Mouse (Mus musculus) erythroblast, embryonic 14.5 days (primary cell): ENCODE data around the gene Fgfr2. TPM values are rescaled to one million over a fixed set of nuclear protein-coding genes. Genes with fewer than 3 reads are reported as not detected.

Source experiments
- H3K27me3 ChIP-seq: 2 replicates; pipeline ENCODE4 v1.6.1; 2012; ENCODE audit warnings: inconsistent platforms; ENCODE audit not compliant: control insufficient read depth
- H3K36me3 ChIP-seq: 2 replicates; pipeline ENCODE4 v1.6.1; 2012; ENCODE audit warnings: mild to moderate bottlenecking, inconsistent platforms; ENCODE audit not compliant: control insufficient read depth
- H3K4me1 ChIP-seq: 2 replicates; pipeline ENCODE4 v1.6.1; 2012; ENCODE audit warnings: inconsistent platforms; ENCODE audit not compliant: control insufficient read depth
- H3K4me3 ChIP-seq: replicated peaks from 2 replicates; pipeline ENCODE3; 2012; ENCODE audit warnings: moderate library complexity, mild to moderate bottlenecking, inconsistent platforms
- H3K9me3 ChIP-seq: 2 replicates; pipeline ENCODE4 v1.6.1; 2012; ENCODE audit warnings: low read length, inconsistent platforms, mixed read lengths; ENCODE audit not compliant: control insufficient read depth
- GATA1 ChIP-seq: IDR thresholded peaks from 2 replicates; pipeline ENCODE4 v1.6.1; 2012; ENCODE audit warnings: low read length, inconsistent platforms, mixed read lengths
- TAL1 ChIP-seq: IDR thresholded peaks from 3 replicates; pipeline ENCODE4 v1.6.1; 2012; ENCODE audit warnings: low read length, inconsistent platforms, mixed read lengths
- polyA plus RNA-seq: library from polyadenylated mRNA; stranded (reverse); fragments of >175 nt; gene quantifications from 2 replicates; pipeline ENCODE4 v1.2.3, GENCODE M21; 2012

The Fgfr2 gene
- polyA plus RNA-seq, 1 experiment: not detected

DNA sequence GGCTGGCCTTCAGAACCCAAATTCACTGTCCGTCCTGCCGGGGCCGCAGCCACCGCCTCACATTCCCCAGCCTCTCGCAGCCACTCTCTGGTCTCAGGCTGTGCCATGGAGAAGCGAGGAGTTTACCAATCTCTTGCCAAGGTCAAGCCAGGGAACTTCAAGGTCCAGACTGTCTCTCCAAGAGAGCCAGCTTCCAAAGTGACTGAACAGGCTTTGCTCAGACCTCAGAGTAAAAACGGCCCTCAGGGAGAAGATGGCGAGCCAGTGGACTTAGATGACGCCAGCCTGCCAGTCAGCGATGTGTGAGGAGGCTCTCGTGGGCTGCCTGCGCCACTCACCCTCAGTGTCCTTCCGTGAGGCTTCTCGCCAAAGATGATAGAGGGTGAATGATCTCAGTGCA is 2212.3 kb downstream of the Fgfr2 start:
- H3K27me3 ChIP-seq: no peaks in the 10 kb centered on the region
- no peaks in the 10 kb centered on the region for H3K4me1 ChIP-seq
- no peak overlapping the region for H3K4me3 ChIP-seq
- TF ChIP-seq GATA1 (no peak), TAL1 (no peak)
- H3K9me3 ChIP-seq: no peaks in the 10 kb centered on the region
- H3K36me3 ChIP-seq: no peaks in the 10 kb centered on the region; the same call in 1 of the 2 replicates

DNA sequence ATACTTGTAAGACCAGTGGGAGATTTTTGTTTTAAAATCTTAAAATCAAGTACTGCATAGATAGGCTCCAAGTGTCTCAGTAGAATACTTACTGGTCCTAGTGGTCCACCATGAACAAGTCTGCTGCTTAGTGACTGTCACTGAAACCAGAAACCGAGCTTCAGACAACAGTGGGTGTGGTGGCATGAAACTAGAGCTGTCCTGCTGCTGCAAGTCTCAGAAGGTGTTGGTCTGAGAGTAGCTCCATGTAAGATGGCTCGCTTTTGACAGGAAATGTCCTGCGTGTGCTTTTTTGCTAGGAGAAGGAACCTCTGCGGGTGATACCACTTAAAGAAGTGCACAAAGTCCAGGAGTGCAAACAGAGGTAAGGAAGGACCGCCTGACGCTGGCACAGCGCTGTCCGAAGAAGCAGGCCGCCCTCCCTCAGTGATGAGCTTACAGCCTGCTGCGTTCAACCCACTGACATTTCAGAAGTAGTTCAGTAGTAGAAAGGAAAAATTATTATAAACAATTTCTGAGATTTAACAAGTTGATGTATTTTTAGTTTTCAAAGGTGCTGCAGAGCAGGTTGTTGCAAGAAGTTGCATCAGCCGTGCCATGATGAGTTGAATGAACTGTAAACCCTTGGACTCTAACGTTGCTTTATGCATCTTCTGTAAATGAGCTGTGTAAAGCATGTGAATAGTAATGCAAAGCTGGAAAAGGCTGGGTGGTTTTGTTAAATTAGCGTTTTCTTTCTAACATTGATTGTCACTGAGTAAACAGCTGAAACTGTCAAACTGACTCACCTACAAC is 2218.4 kb downstream of the Fgfr2 start:
- Histone ChIP-seq H3K4me1 (no peaks in the 10 kb centered on the region), H3K4me3 (no peak overlapping the region), H3K9me3 (no peaks in the 10 kb centered on the region), H3K36me3 (no peaks in the 10 kb centered on the region; the same call in 1 of the 2 replicates), H3K27me3 (no peaks in the 10 kb centered on the region)
- TF ChIP-seq TAL1: no peak
- TF ChIP-seq GATA1: no peak

DNA sequence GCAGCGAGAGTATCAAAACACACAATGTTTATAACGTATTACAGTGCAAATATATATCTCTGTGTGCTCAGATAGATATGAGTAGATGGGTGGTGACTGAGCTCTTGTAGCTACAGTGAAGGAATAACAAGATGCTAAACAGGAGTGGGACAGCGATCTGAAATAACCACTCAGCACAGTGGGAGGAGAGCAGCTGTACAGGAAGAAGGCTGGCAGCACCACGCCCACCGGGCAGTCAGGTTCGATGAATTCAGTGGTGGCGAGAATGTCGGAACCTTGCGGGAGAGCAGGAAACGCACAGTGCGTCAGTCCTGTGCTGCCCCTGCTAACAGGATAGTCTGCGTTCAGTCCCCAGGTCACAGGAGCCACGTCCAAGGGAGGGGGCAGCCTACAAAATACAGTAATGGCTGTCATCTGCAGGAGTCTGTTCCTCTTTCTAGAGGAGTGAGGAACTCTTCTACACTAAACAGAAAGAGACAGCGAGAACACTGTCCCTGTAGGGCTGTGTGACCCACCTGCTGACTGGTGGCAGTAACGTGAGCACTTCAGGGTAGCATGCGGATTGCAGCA is 2219.6 kb downstream of the Fgfr2 start:
- TF ChIP-seq TAL1: no peak
- no peak for TF ChIP-seq GATA1
- Histone ChIP-seq H3K9me3 (no peaks in the 10 kb centered on the region), H3K36me3 (no peaks in the 10 kb centered on the region; the same call in 1 of the 2 replicates), H3K4me1 (no peaks in the 10 kb centered on the region), H3K4me3 (no peak overlapping the region), H3K27me3 (no peaks in the 10 kb centered on the region)

DNA sequence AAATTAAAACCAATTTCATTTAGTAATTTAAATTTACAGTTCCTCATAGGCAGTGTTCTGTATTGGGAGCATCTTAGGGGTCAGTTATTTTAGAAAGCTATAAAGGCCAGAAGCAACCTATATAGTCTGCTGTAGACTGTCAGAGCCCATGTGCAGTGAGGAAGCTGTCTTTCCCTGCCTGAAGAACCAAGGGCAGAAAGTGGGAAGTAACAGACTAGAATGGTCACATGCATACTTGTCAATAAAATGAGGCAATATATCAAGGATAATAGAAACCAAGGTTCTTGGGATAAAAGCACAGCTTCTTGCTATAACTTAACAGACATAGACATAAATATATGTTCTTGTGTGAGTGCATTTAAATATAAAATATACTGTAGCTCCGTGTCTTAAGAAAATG is 2220.2 kb downstream of the Fgfr2 start:
- no peaks in the 10 kb centered on the region for H3K27me3 ChIP-seq
- no peak for TF ChIP-seq TAL1
- no peak for TF ChIP-seq GATA1
- H3K36me3 ChIP-seq: no peaks in the 10 kb centered on the region; the same call in 1 of the 2 replicates

DNA sequence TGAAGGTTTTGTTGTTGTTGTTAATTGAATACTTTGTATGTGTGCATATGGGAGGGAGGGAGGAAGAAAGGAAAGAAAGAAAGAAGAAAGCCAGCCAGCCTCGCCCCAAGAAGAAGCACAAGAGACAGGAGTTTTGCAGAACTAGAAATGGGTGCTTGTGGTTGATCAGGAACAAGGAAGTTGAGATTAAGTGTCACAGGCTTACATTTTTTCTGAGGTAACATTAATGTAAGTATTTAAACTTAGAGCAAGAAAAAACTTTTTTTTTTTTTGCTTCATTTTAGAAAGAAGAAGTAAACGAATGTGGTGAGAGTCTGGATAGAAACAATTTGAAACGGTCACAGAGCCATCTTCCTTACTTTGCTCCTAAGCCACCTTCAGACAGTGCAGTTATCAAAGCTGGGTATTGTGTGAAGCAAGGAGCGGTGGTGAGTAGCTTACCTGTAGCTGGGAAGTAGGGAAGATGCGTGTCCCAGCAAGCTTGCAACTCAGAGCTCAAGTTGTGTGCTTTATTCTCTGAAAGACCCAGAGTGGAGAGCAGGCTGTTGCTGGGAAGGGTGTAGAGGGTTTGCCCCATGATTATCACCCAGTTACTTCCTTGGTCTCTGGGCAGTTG is 2222.8 kb downstream of the Fgfr2 start:
- Histone ChIP-seq H3K36me3 (no peaks in the 10 kb centered on the region; the same call in 1 of the 2 replicates), H3K4me1 (no peaks in the 10 kb centered on the region), H3K9me3 (no peaks in the 10 kb centered on the region), H3K27me3 (no peaks in the 10 kb centered on the region), H3K4me3 (no peak overlapping the region)
- TF ChIP-seq GATA1 (no peak), TAL1 (no peak)

More for the DNA sequence above, 2220.2 kb downstream of the Fgfr2 start:
- H3K4me1 ChIP-seq: no peaks in the 10 kb centered on the region
- no peaks in the 10 kb centered on the region for H3K9me3 ChIP-seq
- no peak overlapping the region for H3K4me3 ChIP-seq

- Histone ChIP-seq H3K4me3 (no peak overlapping the region), H3K27me3 (no peaks in the 10 kb centered on the region), H3K9me3 (no peaks in the 10 kb centered on the region), H3K4me1 (no peaks in the 10 kb centered on the region), H3K36me3 (no peaks in the 10 kb centered on the region; the same call in 1 of the 2 replicates)
- TF ChIP-seq TAL1 (no peak), GATA1 (no peak)
Observed at GRCm38 (mm10) chr7:130898373-130898772, 2224.8 kb downstream of the Fgfr2 start.

DNA sequence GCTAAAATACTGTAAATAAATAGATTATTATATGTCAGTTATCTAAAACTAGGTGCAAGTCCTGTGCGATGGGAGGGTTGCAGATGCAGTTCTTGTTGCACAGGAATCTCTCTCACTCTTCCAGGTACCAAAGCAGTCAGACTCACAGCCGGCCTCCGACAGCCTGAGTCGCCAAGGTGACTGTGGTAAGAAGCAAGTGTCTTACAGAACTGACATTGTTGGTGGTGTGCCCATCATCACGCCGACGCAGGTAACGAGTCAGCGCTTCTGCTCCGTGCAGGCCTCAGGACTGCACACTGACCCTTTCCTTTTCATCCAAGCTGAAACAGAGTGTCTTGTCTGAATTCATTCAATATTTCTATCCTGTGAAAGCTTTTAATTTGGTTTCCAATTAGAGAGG is 2225.9 kb downstream of the Fgfr2 start:
- Histone ChIP-seq H3K4me3 (no peak overlapping the region), H3K9me3 (no peaks in the 10 kb centered on the region), H3K27me3 (no peaks in the 10 kb centered on the region), H3K4me1 (no peaks in the 10 kb centered on the region), H3K36me3 (no peaks in the 10 kb centered on the region; the same call in 1 of the 2 replicates)
- no peak for TF ChIP-seq GATA1
- TF ChIP-seq TAL1: no peak

- no peaks in the 10 kb centered on the region for H3K27me3 ChIP-seq
- H3K4me3 ChIP-seq: no peak overlapping the region
- H3K4me1 ChIP-seq: no peaks in the 10 kb centered on the region
- no peaks in the 10 kb centered on the region; the same call in 1 of the 2 replicates for H3K36me3 ChIP-seq
- TF ChIP-seq GATA1 (no peak), TAL1 (no peak)
- H3K9me3 ChIP-seq: no peaks in the 10 kb centered on the region
Observed at GRCm38 (mm10) chr7:130896064-130896463, 2227.1 kb downstream of the Fgfr2 start.

- H3K4me3 ChIP-seq: no peak overlapping the region
- no peaks in the 10 kb centered on the region for H3K9me3 ChIP-seq
- no peaks in the 10 kb centered on the region for H3K4me1 ChIP-seq
- no peaks in the 10 kb centered on the region; the same call in 1 of the 2 replicates for H3K36me3 ChIP-seq
- no peak for TF ChIP-seq TAL1
- TF ChIP-seq GATA1: no peak
- no peaks in the 10 kb centered on the region for H3K27me3 ChIP-seq
Observed at GRCm38 (mm10) chr7:130895618-130895945, 2227.6 kb downstream of the Fgfr2 start.
